Mouse (Mus musculus): Measurements from ENCODE around the gene Timmdc1. TPM values are rescaled to one million over a fixed set of nuclear protein-coding genes. Genes with fewer than 3 reads are reported as not detected.

Timmdc1 gene
- polyA plus RNA-seq, 1 experiment from 2014 or later = 19.9 TPM

GRCm38 (mm10) chr16:38538716-38539380, 16.4 kb upstream of the Timmdc1 start:
- Histone ChIP-seq H3K27me3 (replicated peaks) (no peaks in the 10 kb centered on the region), H3K9me3 (replicated peaks) (no peaks in the 10 kb centered on the region), H3K27ac (no peak overlapping the region), H3K4me3 (no peak overlapping the region), H3K4me1 (peaks cover 5% of the 10 kb centered on the region; the same call in 1 of the 2 replicates), H3K4me2 (no peak overlapping the region), H3K9ac (no peak overlapping the region), H3K36me3 (peaks cover 73% of the 10 kb centered on the region)
- no peak for ATAC-seq
- 81% methylated on average over 13 of the region's 13 CpGs for WGBS (ENCODE audit: insufficient replicate concordance)

- 38% methylated on average over 8 of the region's 8 CpGs for WGBS (ENCODE audit: insufficient replicate concordance)
- Histone ChIP-seq H3K36me3 (peaks cover 70% of the 10 kb centered on the region), H3K9me3 (replicated peaks) (no peaks in the 10 kb centered on the region), H3K27ac (no peak overlapping the region), H3K4me3 (no peak overlapping the region), H3K4me1 (peaks cover 5% of the 10 kb centered on the region; the same call in 1 of the 2 replicates), H3K4me2 (no peak overlapping the region), H3K9ac (no peak overlapping the region), H3K27me3 (replicated peaks) (no peaks in the 10 kb centered on the region)
- ATAC-seq = peak; percentile 55; the same call in 1 of the 2 replicates
These were observed 14.2 kb upstream of the Timmdc1 start for GRCm38 (mm10) chr16:38536544-38537146.

GRCm38 (mm10) chr16:38526264-38526663, 3.8 kb upstream of the Timmdc1 start:
- Histone ChIP-seq H3K4me3 (no peak overlapping the region), H3K9me3 (replicated peaks) (no peaks in the 10 kb centered on the region), H3K4me1 (peaks cover 12% of the 10 kb centered on the region), H3K9ac (no peak overlapping the region), H3K27ac (no peak overlapping the region), H3K4me2 (no peak overlapping the region), H3K27me3 (replicated peaks) (no peaks in the 10 kb centered on the region), H3K36me3 (peaks cover 64% of the 10 kb centered on the region)
- WGBS (ENCODE audit: insufficient replicate concordance) = 65% methylated on average over 6 of the region's 6 CpGs
- no peak for ATAC-seq

GRCm38 (mm10) chr16:38521211-38521987, 1.1 kb downstream of the Timmdc1 start:
- H3K36me3 ChIP-seq = peaks cover 47% of the 10 kb centered on the region
- H3K4me2 ChIP-seq = peak overlapping the region; percentile 87
- ATAC-seq = no peak
- 0 out of 2 replicates have a peak overlapping the region, but pooled peaks have one; percentile 29 for H3K27ac ChIP-seq
- no peaks in the 10 kb centered on the region for H3K9me3 ChIP-seq (replicated peaks)
- no peaks in the 10 kb centered on the region for H3K27me3 ChIP-seq (replicated peaks)
- 21% methylated on average over 8 of the region's 8 CpGs for WGBS (ENCODE audit: insufficient replicate concordance)
- H3K9ac ChIP-seq = peak overlapping the region; percentile 94
- H3K4me1 ChIP-seq = peaks cover 23% of the 10 kb centered on the region
- H3K4me3 ChIP-seq = peak overlapping the region; percentile 91

- H3K4me1 ChIP-seq = peaks cover 23% of the 10 kb centered on the region
- H3K36me3 ChIP-seq = peaks cover 45% of the 10 kb centered on the region
- WGBS (ENCODE audit: insufficient replicate concordance) = 72% methylated on average over 2 of the region's 2 CpGs
- no peak overlapping the region for H3K27ac ChIP-seq
- no peak for ATAC-seq
- H3K4me3 ChIP-seq = no peak overlapping the region
- no peak overlapping the region for H3K9ac ChIP-seq
- no peaks in the 10 kb centered on the region for H3K9me3 ChIP-seq (replicated peaks)
- no peaks in the 10 kb centered on the region for H3K27me3 ChIP-seq (replicated peaks)
- no peak overlapping the region for H3K4me2 ChIP-seq
These were observed 3.3 kb downstream of the Timmdc1 start for GRCm38 (mm10) chr16:38519140-38519539.

- ATAC-seq = no peak
- Histone ChIP-seq H3K36me3 (peaks cover 66% of the 10 kb centered on the region), H3K4me3 (no peak overlapping the region), H3K4me1 (no peaks in the 10 kb centered on the region), H3K27me3 (replicated peaks) (no peaks in the 10 kb centered on the region), H3K27ac (no peak overlapping the region), H3K9ac (no peak overlapping the region), H3K9me3 (replicated peaks) (no peaks in the 10 kb centered on the region), H3K4me2 (no peak overlapping the region)
- WGBS (ENCODE audit: insufficient replicate concordance) = 82% methylated on average over 2 of the region's 2 CpGs
These were observed 11.6 kb downstream of the Timmdc1 start for GRCm38 (mm10) chr16:38510846-38511245.

- Histone ChIP-seq H3K4me2 (no peak overlapping the region), H3K9me3 (replicated peaks) (no peaks in the 10 kb centered on the region), H3K4me1 (no peaks in the 10 kb centered on the region), H3K36me3 (peaks cover 74% of the 10 kb centered on the region), H3K27me3 (replicated peaks) (no peaks in the 10 kb centered on the region), H3K4me3 (no peak overlapping the region), H3K9ac (no peak overlapping the region), H3K27ac (no peak overlapping the region)
- ATAC-seq = peak; percentile 65
- WGBS (ENCODE audit: insufficient replicate concordance) = 67% methylated on average over 4 of the region's 4 CpGs
These were observed 16.3 kb downstream of the Timmdc1 start for GRCm38 (mm10) chr16:38506041-38506634.

- Histone ChIP-seq H3K27me3 (replicated peaks) (no peaks in the 10 kb centered on the region), H3K27ac (no peak overlapping the region), H3K36me3 (peaks cover 79% of the 10 kb centered on the region), H3K4me2 (no peak overlapping the region), H3K9me3 (replicated peaks) (no peaks in the 10 kb centered on the region), H3K4me1 (no peaks in the 10 kb centered on the region), H3K9ac (no peak overlapping the region), H3K4me3 (no peak overlapping the region)
- ATAC-seq = no peak
- WGBS (ENCODE audit: insufficient replicate concordance) = 72% methylated on average over 4 of the region's 4 CpGs
These were observed 18.9 kb downstream of the Timmdc1 start for GRCm38 (mm10) chr16:38503528-38503927.

- Histone ChIP-seq H3K27ac (no peak overlapping the region), H3K9ac (no peak overlapping the region), H3K4me1 (no peaks in the 10 kb centered on the region), H3K36me3 (peaks cover 80% of the 10 kb centered on the region), H3K27me3 (replicated peaks) (no peaks in the 10 kb centered on the region), H3K4me2 (no peak overlapping the region), H3K4me3 (no peak overlapping the region), H3K9me3 (replicated peaks) (no peaks in the 10 kb centered on the region)
- WGBS (ENCODE audit: insufficient replicate concordance) = 82% methylated on average over 10 of the region's 10 CpGs
- ATAC-seq = no peak
These were observed 20.0 kb downstream of the Timmdc1 start for GRCm38 (mm10) chr16:38502469-38502868.

GRCm38 (mm10) chr16:38496604-38497140, 25.8 kb downstream of the Timmdc1 start:
- Histone ChIP-seq H3K36me3 (peaks cover 45% of the 10 kb centered on the region), H3K27ac (no peak overlapping the region), H3K4me3 (no peak overlapping the region), H3K27me3 (replicated peaks) (no peaks in the 10 kb centered on the region), H3K9me3 (replicated peaks) (no peaks in the 10 kb centered on the region), H3K4me1 (no peaks in the 10 kb centered on the region), H3K9ac (no peak overlapping the region), H3K4me2 (no peak overlapping the region)
- 79% methylated on average over 7 of the region's 7 CpGs for WGBS (ENCODE audit: insufficient replicate concordance)
- ATAC-seq = no peak

GRCm38 (mm10) chr16:38493890-38494289, 28.6 kb downstream of the Timmdc1 start:
- H3K9me3 ChIP-seq (replicated peaks) = no peaks in the 10 kb centered on the region
- 0 out of 2 replicates have a peak, but pooled peaks cover 4% of the 10 kb centered on the region for H3K27me3 ChIP-seq (replicated peaks)
- H3K27ac ChIP-seq = no peak overlapping the region
- H3K36me3 ChIP-seq = peaks cover 25% of the 10 kb centered on the region
- H3K4me2 ChIP-seq = no peak overlapping the region
- no peak overlapping the region for H3K4me3 ChIP-seq
- no peaks in the 10 kb centered on the region for H3K4me1 ChIP-seq
- WGBS (ENCODE audit: insufficient replicate concordance) = 80% methylated on average over 10 of the region's 10 CpGs
- ATAC-seq = no peak
- no peak overlapping the region for H3K9ac ChIP-seq
